Mouse (Mus musculus): ENCODE measurements around the gene Dhdh. TPM values are rescaled to one million over a fixed set of nuclear protein-coding genes. Genes with fewer than 3 reads are reported as not detected.

Gene Dhdh
- polyA plus RNA-seq, 1 experiment = 0.13 TPM

DNA sequence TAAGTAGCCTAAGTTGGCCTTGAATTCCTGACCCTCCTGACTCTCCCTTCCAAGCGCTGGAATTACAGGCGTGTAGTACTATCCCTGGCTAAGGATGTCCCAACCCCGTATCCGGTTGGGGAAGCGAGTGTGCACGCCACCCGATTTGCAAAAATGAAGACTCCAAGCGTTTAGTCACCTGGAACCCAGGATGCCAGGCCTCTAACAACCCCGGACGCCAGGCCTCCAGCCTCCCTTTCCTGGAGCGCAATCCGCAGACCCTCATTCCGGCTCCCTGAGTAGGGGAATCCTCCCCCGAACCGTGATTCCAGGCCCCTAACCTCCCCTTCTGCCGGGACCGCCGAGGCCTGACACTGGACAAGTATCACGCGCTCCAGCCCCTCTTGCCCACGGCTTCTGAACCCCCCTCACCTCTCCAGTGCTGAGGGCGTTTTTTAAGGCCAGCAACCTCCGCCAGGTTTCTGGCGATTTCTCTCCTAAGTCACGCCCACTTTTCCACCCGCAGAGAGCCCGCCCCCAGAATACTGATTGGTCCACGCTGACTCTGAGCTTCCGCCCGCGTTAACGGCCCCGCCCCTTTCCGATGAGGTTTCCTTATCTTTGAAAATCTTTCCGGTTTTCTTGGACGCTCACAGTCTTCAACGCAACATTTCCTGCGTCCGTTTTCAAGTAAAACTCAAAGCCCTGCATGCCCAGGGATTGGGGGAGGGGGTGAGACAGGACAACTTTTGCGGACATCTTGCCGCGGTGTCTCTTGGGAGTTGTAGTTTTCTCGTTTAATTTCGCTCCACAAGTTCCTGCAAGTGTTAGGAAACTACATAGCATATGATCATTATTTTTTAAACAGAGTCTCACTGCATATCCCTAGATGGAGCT lies 21.5 kb upstream of the Dhdh start, which contains the start of gene Nucb1:
Nucb1 (minus strand) TSS at position 495 of the 876 bp plus-strand sequence.
- Histone ChIP-seq H3K79me2 (ENCODE audit: control insufficient read depth, insufficient read depth) (no peaks in the 10 kb centered on the region), H3K36me3 (ENCODE audit: control insufficient read depth, insufficient read depth) (no peaks in the 10 kb centered on the region), H3ac (ENCODE audit: control insufficient read depth, insufficient read length) (peak within 1 kb of the TSS; percentile 48), H3K27me3 (ENCODE audit: control insufficient read depth, insufficient read depth, insufficient read length) (no peaks in the 10 kb centered on the region), H3K4me2 (ENCODE audit: low read depth) (peak within 1 kb of the TSS; percentile 92), H3K4me3 (peak within 1 kb of the TSS; percentile 74)
- no peak for TF ChIP-seq MAX (IDR thresholded peaks at IDR 0.05; ENCODE audit: low read depth)
- no peak for TF ChIP-seq USF1 (IDR thresholded peaks at IDR 0.05; ENCODE audit: low read depth)
- TF ChIP-seq POLR2AphosphoS2 (IDR thresholded peaks at IDR 0.05; ENCODE audit: insufficient read length, low read depth) = peak; percentile 57
- TF ChIP-seq POLR2A (IDR thresholded peaks at IDR 0.05; ENCODE audit: insufficient read length, low read depth) = peak; percentile 52
- TF ChIP-seq SRF (IDR thresholded peaks at IDR 0.05; ENCODE audit: control insufficient read depth, insufficient read length, low read depth) = no peak

DNA sequence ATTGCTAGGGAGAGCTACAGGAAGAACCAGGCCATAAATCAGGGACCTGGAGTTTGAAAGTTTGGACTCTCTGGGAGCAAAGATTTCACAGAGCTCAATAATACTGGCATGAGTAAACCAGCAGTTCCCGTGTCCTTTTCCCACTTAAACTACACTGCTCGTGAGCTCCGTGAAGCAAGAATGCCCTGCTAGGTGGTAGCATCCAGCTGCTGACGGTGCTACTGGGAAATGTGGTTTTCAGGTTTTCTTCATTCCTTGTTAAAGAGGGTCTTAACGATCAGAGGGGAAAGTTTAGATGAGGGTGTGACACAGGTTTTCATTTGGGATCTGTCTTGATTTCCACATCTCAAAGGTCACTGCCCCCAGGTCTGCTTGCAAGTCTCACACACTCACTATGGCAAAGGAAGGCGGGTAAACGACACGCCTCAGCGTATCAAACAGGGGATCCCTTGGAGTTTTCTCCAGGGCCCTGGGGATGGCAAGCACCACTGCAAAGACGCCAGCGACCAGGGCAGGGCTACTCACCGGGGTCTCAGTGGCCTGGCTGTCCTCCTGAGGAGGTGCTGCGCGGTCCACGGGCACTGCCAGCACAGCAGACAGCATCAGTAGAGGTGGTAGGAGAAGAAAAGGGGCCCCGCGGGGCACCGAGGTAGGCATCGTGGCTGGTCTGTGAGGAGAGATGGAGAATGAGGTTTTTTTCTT lies 20.7 kb upstream of the Dhdh start:
- no peaks in the 10 kb centered on the region for H3K27me3 ChIP-seq (ENCODE audit: control insufficient read depth, insufficient read depth, insufficient read length)
- TF ChIP-seq CEBPB (IDR thresholded peaks at IDR 0.05; ENCODE audit: insufficient read depth, poor library complexity, severe bottlenecking) (no peak), REST (IDR thresholded peaks at IDR 0.05; ENCODE audit: insufficient read depth, insufficient read length) (no peak), MYOG (IDR thresholded peaks at IDR 0.05; ENCODE audit: control insufficient read depth in 1 of 3, insufficient read depth in 1 of 3, insufficient read length in 2 of 3, low read depth in 2 of 3) (no peak), POLR2A (IDR thresholded peaks at IDR 0.05; ENCODE audit: insufficient read length, low read depth) (no peak), E2F4 (IDR thresholded peaks at IDR 0.05; ENCODE audit: insufficient read depth) (no peak), MYOD1 (IDR thresholded peaks at IDR 0.05; ENCODE audit: control insufficient read depth in 1 of 3, insufficient read length in 2 of 3, low read depth in 2 of 3) (no peak), MAX (IDR thresholded peaks at IDR 0.05; ENCODE audit: low read depth) (no peak), POLR2AphosphoS2 (IDR thresholded peaks at IDR 0.05; ENCODE audit: insufficient read length, low read depth) (no peak), SRF (IDR thresholded peaks at IDR 0.05; ENCODE audit: control insufficient read depth, insufficient read length, low read depth) (no peak), TCF12 (IDR thresholded peaks at IDR 0.05; ENCODE audit: insufficient read depth, poor library complexity, severe bottlenecking) (no peak), TCF3 (IDR thresholded peaks at IDR 0.05; ENCODE audit: insufficient read length, low read depth) (no peak), USF1 (IDR thresholded peaks at IDR 0.05; ENCODE audit: low read depth) (no peak)
- peak overlapping the region; percentile 74 for H3K4me3 ChIP-seq
- H3K36me3 ChIP-seq (ENCODE audit: control insufficient read depth, insufficient read depth) = no peaks in the 10 kb centered on the region
- no peaks in the 10 kb centered on the region for H3K79me2 ChIP-seq (ENCODE audit: control insufficient read depth, insufficient read depth)
- H3ac ChIP-seq (ENCODE audit: control insufficient read depth, insufficient read length) = peak overlapping the region; percentile 48
- H3K4me2 ChIP-seq (ENCODE audit: low read depth) = peak overlapping the region; percentile 92

DNA sequence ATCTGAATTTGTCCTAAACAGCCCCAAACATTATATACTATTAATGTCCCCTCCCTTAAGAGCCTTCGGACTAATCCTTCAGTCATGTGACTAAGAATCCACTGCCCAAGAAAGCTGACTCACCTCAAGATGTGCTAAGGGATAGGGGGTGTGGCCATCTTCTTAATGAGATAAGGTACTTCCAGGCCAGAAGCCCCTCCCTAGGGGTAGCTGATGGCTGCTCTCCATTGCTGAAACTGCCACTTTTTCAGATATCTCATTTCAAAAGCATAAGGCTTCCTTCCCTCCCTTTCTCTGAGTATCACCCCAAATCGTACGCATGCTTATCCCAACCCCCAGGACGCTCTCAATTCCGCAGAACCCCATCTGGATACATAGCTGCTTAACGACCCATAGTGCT lies 20.0 kb upstream of the Dhdh start:
- no peak overlapping the region for H3ac ChIP-seq (ENCODE audit: control insufficient read depth, insufficient read length)
- no peaks in the 10 kb centered on the region for H3K27me3 ChIP-seq (ENCODE audit: control insufficient read depth, insufficient read depth, insufficient read length)
- peak overlapping the region; percentile 92 for H3K4me2 ChIP-seq (ENCODE audit: low read depth)
- H3K36me3 ChIP-seq (ENCODE audit: control insufficient read depth, insufficient read depth) = no peaks in the 10 kb centered on the region
- no peaks in the 10 kb centered on the region for H3K79me2 ChIP-seq (ENCODE audit: control insufficient read depth, insufficient read depth)
- TF ChIP-seq REST (IDR thresholded peaks at IDR 0.05; ENCODE audit: insufficient read depth, insufficient read length) (no peak), USF1 (IDR thresholded peaks at IDR 0.05; ENCODE audit: low read depth) (peak; percentile 22)
- peak overlapping the region; percentile 74 for H3K4me3 ChIP-seq

DNA sequence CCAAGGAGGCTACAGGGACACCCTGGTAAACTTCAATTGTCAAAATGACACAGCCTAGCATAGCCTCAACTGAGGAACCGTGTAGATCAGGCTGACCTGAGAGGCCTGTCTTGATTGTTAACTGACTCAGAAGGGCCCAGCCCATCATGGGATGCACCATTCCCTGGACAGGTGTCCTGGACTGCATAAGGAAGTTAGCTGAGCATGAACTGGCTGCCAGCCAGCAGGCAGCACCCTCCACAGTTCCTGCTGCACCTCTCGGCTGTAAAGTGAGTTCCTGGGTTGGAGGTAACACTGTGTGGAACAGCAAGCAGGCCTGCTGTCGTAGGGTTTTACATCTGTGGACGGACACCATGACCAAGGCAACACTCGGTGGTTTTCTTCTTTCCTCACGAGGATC lies 19.0 kb upstream of the Dhdh start:
- Histone ChIP-seq H3K4me3 (no peak overlapping the region), H3K36me3 (ENCODE audit: control insufficient read depth, insufficient read depth) (no peaks in the 10 kb centered on the region), H3K4me2 (ENCODE audit: low read depth) (no peak overlapping the region), H3K79me2 (ENCODE audit: control insufficient read depth, insufficient read depth) (no peaks in the 10 kb centered on the region), H3ac (ENCODE audit: control insufficient read depth, insufficient read length) (no peak overlapping the region), H3K27me3 (ENCODE audit: control insufficient read depth, insufficient read depth, insufficient read length) (no peaks in the 10 kb centered on the region)
- TF ChIP-seq SRF (IDR thresholded peaks at IDR 0.05; ENCODE audit: control insufficient read depth, insufficient read length, low read depth) = no peak
- TF ChIP-seq MYOG (IDR thresholded peaks at IDR 0.05; ENCODE audit: control insufficient read depth in 1 of 3, insufficient read depth in 1 of 3, insufficient read length in 2 of 3, low read depth in 2 of 3) = no peak
- no peak for TF ChIP-seq POLR2A (IDR thresholded peaks at IDR 0.05; ENCODE audit: insufficient read length, low read depth)
- TF ChIP-seq MYOD1 (IDR thresholded peaks at IDR 0.05; ENCODE audit: control insufficient read depth in 1 of 3, insufficient read length in 2 of 3, low read depth in 2 of 3) = no peak
- no peak for TF ChIP-seq CEBPB (IDR thresholded peaks at IDR 0.05; ENCODE audit: insufficient read depth, poor library complexity, severe bottlenecking)
- no peak for TF ChIP-seq POLR2AphosphoS2 (IDR thresholded peaks at IDR 0.05; ENCODE audit: insufficient read length, low read depth)
- TF ChIP-seq TCF3 (IDR thresholded peaks at IDR 0.05; ENCODE audit: insufficient read length, low read depth) = no peak
- TF ChIP-seq REST (IDR thresholded peaks at IDR 0.05; ENCODE audit: insufficient read depth, insufficient read length) = no peak
- no peak for TF ChIP-seq TCF12 (IDR thresholded peaks at IDR 0.05; ENCODE audit: insufficient read depth, poor library complexity, severe bottlenecking)
- TF ChIP-seq E2F4 (IDR thresholded peaks at IDR 0.05; ENCODE audit: insufficient read depth) = no peak
- TF ChIP-seq USF1 (IDR thresholded peaks at IDR 0.05; ENCODE audit: low read depth) = no peak
- no peak for TF ChIP-seq MAX (IDR thresholded peaks at IDR 0.05; ENCODE audit: low read depth)

Measured in myocyte (in vitro differentiated cells).